Mouse (Mus musculus) adrenal gland, postnatal 25 days (tissue): ENCODE data around the gene Mitd1. TPM values are rescaled to one million over a fixed set of nuclear protein-coding genes. Genes with fewer than 3 reads are reported as not detected.

ENCODE experiments used
- DNase-seq: peaks from one replicate; pipeline ENCODE4 v3.0.0; 2021; ENCODE audit warnings: mixed read lengths
- total RNA-seq: library from RNA; stranded (reverse); gene quantifications from 2 replicates; pipeline ENCODE4 v1.2.3, GENCODE M21; 2021

Gene Mitd1
- total RNA-seq, 1 experiment from 2014 or later: 18.3 TPM

- DNase-seq: no peak
Measured at GRCm38 (mm10) chr1:37867684-37868322, 22.4 kb downstream of the Mitd1 start.

DNA sequence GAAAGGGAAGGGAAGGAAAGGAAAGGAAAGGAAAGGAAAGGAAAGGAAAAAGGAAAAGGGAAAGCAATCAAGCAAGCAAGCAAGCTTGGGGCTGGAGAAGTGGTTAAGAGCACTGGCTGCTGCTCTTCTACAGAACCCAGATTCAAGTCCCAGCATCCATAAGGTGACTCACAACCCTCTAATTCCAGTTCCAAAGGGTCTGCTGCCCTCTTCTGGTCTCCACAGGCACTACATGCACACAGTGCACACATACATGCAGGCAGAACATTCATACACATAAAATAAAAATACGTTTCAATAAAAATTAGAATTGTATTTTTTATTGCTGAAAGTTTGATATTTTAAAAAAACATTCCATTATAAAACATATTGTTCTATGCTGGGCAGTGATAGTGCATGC lies 23.2 kb downstream of the Mitd1 start:
- DNase-seq: peak; percentile 52

GRCm38 (mm10) chr1:37866286-37866685 lies 23.9 kb downstream of the Mitd1 start, which contains the start of gene Tsga10:
Tsga10 (minus strand) TSS chr1:37866429.
- no peak for DNase-seq

GRCm38 (mm10) chr1:37865401-37866215 lies 24.6 kb downstream of the Mitd1 start:
- no peak for DNase-seq

- DNase-seq: peak; percentile 100
Measured at GRCm38 (mm10) chr1:37864511-37865400, 25.5 kb downstream of the Mitd1 start.

DNA sequence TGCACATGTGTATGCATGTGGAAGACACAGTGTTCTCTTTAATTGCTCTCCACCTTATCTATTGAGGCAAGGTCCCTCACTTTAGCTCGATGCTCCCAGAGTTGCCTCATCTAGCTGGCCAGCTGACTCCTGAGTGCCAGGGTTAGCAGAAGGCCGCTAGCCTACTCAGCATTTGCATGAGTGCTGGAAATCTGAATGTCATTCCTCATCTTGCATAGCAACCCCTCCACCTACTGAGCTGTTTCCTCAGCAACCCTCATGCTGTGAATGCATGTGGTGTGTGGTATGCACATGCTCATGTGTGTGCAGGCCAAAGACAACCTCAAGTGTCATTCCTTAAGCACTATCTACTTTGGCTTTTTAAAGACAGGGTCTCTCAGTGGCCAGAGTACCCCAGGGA lies 39.5 kb downstream of the Mitd1 start:
- DNase-seq: no peak

DNA sequence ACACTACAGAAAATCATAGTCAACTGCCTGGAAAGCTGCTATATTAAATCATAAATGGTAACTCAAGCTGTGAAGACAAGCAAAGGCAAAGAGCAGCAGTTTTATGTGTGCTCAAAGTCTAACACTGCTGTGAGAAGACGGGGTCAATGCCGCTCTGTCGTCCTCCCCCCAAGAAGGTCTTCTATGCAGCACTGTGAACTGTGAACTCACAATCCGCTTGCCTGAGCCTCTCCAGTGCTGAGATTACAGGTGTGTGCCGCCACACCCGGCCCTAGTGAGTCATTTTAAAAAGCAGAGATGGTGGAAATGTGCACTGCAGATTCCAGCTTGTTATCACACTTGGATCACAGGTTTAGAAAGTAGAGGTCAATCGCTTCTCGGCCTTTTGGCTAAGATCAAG lies 43.3 kb downstream of the Mitd1 start:
- DNase-seq: no peak

DNA sequence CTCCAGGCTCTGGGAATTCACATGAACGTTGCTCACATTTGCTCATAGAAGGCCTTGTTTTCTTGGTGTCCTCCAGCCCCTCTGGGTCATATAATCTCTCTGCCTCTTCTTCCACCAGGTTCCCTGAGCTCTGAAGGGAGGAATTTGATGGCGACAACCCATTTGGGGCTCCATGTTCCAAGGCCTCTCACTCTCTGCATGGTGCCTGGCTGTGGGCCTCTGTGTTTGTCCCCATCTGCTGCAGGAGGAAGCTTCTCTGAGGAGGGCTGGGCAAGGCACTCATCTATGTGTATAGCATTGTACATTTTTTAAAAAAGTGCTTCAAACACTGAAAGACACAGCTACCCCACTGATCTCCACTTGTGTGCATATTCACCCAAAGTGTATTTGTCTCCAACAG lies 58.5 kb downstream of the Mitd1 start:
- DNase-seq: no peak

Other genes starting within 250 kb of the Mitd1 start
- 2.6 and 2.7 TPM in 2 replicates for gene 2010300C02Rik, start 170.3 kb downstream of the Mitd1 start, total RNA-seq
- gene Tsga10, start 24.0 kb downstream of the Mitd1 start, total RNA-seq: 6.0 and 6.6 TPM in 2 replicates
- gene Lipt1, start 18.7 kb downstream of the Mitd1 start, total RNA-seq: 10.3 and 17.2 TPM in 2 replicates
- gene Mrpl30, start 66 bp upstream of the Mitd1 start, total RNA-seq: 181 and 191 TPM in 2 replicates
- gene Lyg2, start 26.1 kb upstream of the Mitd1 start, total RNA-seq: not detected in 2 replicates
- gene Lyg1, start 67.3 kb upstream of the Mitd1 start, total RNA-seq: not detected in 2 replicates
- 59.9 and 86.4 TPM in 2 replicates for gene Txndc9, start 107.5 kb upstream of the Mitd1 start, total RNA-seq
- 50.8 and 50.9 TPM in 2 replicates for gene Eif5b, start 107.6 kb upstream of the Mitd1 start, total RNA-seq
- 29.9 and 30.1 TPM in 2 replicates for gene Rev1, start 239.4 kb upstream of the Mitd1 start, total RNA-seq